Mouse (Mus musculus) MN1 (cell line): ENCODE measurements at regions not wholly inside any gene's neighbourhood (a gene's known extent, or its start where the extent isn't known, plus 50 kb on each side); places are given as distances from the start of the nearest gene placed in this dataset.

Source experiments
- DNase-seq: peaks from one replicate; pipeline ENCODE4 v3.0.0-alpha.2; 2016; ENCODE audit warnings: low spot score

- no peak for DNase-seq
Observed at GRCm38 (mm10) chr10:39316533-39316932, 52.1 kb upstream of the Fyn start.

- DNase-seq, result no peak
Observed at GRCm38 (mm10) chr10:39315434-39316174, 53.1 kb upstream of the Fyn start.

- DNase-seq, result no peak
Observed at GRCm38 (mm10) chr10:39311501-39311900, 57.2 kb upstream of the Fyn start.

GRCm38 (mm10) chr10:39308535-39308934 is 60.1 kb upstream of the Fyn start:
- no peak for DNase-seq

GRCm38 (mm10) chr10:39292703-39293496 is 75.8 kb upstream of the Fyn start:
- DNase-seq, result no peak

- DNase-seq, result peak; percentile 77
Observed at GRCm38 (mm10) chr10:39291747-39292198, 76.9 kb upstream of the Fyn start.

- peak; percentile 86 for DNase-seq
Observed at GRCm38 (mm10) chr10:39291134-39291746, 77.4 kb upstream of the Fyn start.

GRCm38 (mm10) chr10:39290245-39290644 is 78.4 kb upstream of the Fyn start:
- DNase-seq, result no peak

- DNase-seq, result peak; percentile 46
Observed at GRCm38 (mm10) chr10:39280366-39281000, 88.2 kb upstream of the Fyn start.

- no peak for DNase-seq
Observed at GRCm38 (mm10) chr10:39274202-39274601, 94.5 kb upstream of the Fyn start.

GRCm38 (mm10) chr10:39273426-39273825 is 95.2 kb upstream of the Fyn start:
- DNase-seq, result no peak

- no peak for DNase-seq
Observed at GRCm38 (mm10) chr10:39272387-39272949, 96.2 kb upstream of the Fyn start.

- no peak for DNase-seq
Observed at GRCm38 (mm10) chr10:39270406-39270805, 98.2 kb upstream of the Fyn start.

- DNase-seq, result no peak
Observed at GRCm38 (mm10) chr10:39267236-39267635, 101.4 kb upstream of the Fyn start.

GRCm38 (mm10) chr10:39266482-39266881 is 102.2 kb upstream of the Fyn start:
- DNase-seq, result peak; percentile 75

GRCm38 (mm10) chr10:39262466-39262865 is 98.9 kb upstream of the Ccn6 start:
- DNase-seq, result no peak

- DNase-seq, result peak; percentile 42
Observed at GRCm38 (mm10) chr10:39261174-39262145, 97.9 kb upstream of the Ccn6 start.

GRCm38 (mm10) chr10:39260061-39260460 is 96.5 kb upstream of the Ccn6 start:
- DNase-seq, result no peak

- DNase-seq, result no peak
Observed at GRCm38 (mm10) chr10:39257371-39258154, 94.0 kb upstream of the Ccn6 start.

GRCm38 (mm10) chr10:39254561-39254960 is 91.0 kb upstream of the Ccn6 start:
- DNase-seq, result no peak
